Mouse (Mus musculus): ENCODE measurements around the gene Plin3. TPM values are rescaled to one million over a fixed set of nuclear protein-coding genes. Genes with fewer than 3 reads are reported as not detected.

The Plin3 gene
- polyA plus RNA-seq, 1 experiment from 2014 or later: 33.0 TPM

DNA sequence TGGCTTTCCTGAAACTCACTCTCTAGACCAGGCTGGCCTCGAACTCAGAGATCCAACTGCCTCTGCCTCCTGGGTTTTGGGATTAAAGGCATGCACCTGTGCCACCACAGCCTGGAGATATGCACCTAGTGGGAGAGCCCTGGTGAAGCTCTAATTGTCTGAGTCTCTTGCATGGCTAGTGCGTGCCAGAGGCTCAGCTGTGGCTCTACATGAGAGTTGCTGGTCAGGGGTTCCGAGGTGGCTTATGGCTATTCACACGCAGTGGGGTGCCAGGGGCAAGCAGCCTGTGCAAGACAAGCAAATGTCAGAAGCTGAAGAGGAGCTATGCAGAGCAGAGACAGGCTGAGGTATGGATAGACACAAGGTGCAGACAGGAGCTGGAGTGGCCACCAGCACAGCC lies 38.0 kb downstream of the Plin3 start:
- no peaks in the 10 kb centered on the region for H3K9me3 ChIP-seq (replicated peaks; ENCODE audit: control insufficient read depth, low read length)
- no peak overlapping the region for H3K4me3 ChIP-seq (ENCODE audit: low read depth, low read length)
- H3K9ac ChIP-seq (replicated peaks; ENCODE audit: low read length): no peak overlapping the region
- 83% methylated on average over 4 of the region's 4 CpGs for WGBS
- no peak overlapping the region for H3K4me2 ChIP-seq (ENCODE audit: low read depth, low read length)
- H3K27me3 ChIP-seq (ENCODE audit: control insufficient read depth, insufficient read depth, low read length): no peaks in the 10 kb centered on the region
- H3K36me3 ChIP-seq (replicated peaks; ENCODE audit: control insufficient read depth, insufficient read depth, low read depth, low read length): no peaks in the 10 kb centered on the region
- DNase-seq (ENCODE audit: low spot score): no peak
- no peak overlapping the region for H3K27ac ChIP-seq (replicated peaks; ENCODE audit: low read depth, low read length)
- no peak for ATAC-seq (replicated peaks; ENCODE audit: insufficient number of reproducible peaks, low FRiP score, low TSS enrichment, low read depth)
- H3K4me1 ChIP-seq (ENCODE audit: control insufficient read depth, insufficient read depth, low read length): no peaks in the 10 kb centered on the region; the same call in 1 of the 2 replicates

DNA sequence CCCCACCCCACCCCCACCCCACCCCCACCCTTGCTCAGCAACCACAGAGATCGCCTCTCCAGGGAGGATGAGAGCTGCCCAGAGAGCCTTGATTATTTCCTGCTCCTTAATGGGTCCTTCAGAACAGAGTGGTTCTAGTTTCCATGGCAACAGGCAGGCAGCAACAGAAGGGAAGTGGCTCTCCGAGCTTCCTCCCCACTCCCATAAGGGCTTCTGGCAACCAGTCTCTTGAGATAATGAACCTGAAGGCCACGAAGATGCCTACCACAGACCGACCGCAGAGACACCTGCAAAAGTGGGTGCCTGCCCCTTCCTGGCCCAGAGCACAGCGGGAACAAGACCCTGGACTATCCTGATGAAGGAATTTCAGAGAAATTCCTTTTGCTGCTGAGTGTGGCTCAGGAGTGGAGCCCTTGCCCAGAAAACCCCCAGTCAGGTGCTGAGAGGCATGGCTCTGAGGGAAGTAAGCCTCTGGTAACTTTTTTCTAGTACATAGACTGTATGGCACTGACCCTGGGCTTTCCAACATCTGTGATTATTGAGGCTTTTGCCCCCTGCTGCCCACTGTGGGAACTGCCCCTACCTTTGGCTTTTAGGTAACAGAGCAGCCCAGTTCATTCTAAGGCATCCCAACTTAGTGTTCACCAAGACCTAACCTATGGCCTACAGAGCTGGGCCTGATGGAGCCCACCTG lies 41.4 kb downstream of the Plin3 start:
- Histone ChIP-seq H3K9me3 (replicated peaks; ENCODE audit: control insufficient read depth, low read length) (no peaks in the 10 kb centered on the region), H3K27ac (replicated peaks; ENCODE audit: low read depth, low read length) (no peak overlapping the region), H3K9ac (replicated peaks; ENCODE audit: low read length) (no peak overlapping the region), H3K4me1 (ENCODE audit: control insufficient read depth, insufficient read depth, low read length) (no peaks in the 10 kb centered on the region; the same call in 1 of the 2 replicates), H3K36me3 (replicated peaks; ENCODE audit: control insufficient read depth, insufficient read depth, low read depth, low read length) (no peaks in the 10 kb centered on the region), H3K27me3 (ENCODE audit: control insufficient read depth, insufficient read depth, low read length) (no peaks in the 10 kb centered on the region), H3K4me2 (ENCODE audit: low read depth, low read length) (no peak overlapping the region), H3K4me3 (ENCODE audit: low read depth, low read length) (no peak overlapping the region)
- ATAC-seq (replicated peaks; ENCODE audit: insufficient number of reproducible peaks, low FRiP score, low TSS enrichment, low read depth) (no peak), DNase-seq (ENCODE audit: low spot score) (peak; percentile 81)
- 28% methylated on average over 6 of the region's 6 CpGs for WGBS

DNA sequence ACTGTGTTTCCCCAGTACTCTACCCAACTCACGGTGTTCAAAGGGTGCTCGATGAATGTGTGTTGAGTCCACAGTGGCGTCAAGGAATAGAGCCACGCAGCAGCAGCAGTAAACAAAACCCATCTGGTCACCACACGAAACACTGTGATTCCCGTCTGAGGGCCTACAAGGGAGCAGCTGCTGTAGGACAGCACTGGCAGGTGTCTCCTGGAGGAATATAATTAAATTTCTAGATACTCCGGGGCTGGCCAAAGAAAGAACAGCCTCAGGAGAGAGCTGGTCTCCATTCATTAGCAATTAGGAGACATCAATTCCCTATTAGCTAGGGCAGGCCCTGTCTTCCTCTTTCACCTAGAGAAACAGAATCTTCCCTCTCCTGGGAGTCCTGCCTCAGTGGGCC lies 47.1 kb downstream of the Plin3 start:
- ATAC-seq (replicated peaks; ENCODE audit: insufficient number of reproducible peaks, low FRiP score, low TSS enrichment, low read depth) (no peak), DNase-seq (ENCODE audit: low spot score) (no peak)
- no peaks in the 10 kb centered on the region for H3K9me3 ChIP-seq (replicated peaks; ENCODE audit: control insufficient read depth, low read length)
- no peak overlapping the region for H3K4me2 ChIP-seq (ENCODE audit: low read depth, low read length)
- H3K9ac ChIP-seq (replicated peaks; ENCODE audit: low read length): no peak overlapping the region
- H3K27me3 ChIP-seq (ENCODE audit: control insufficient read depth, insufficient read depth, low read length): peaks cover 5% of the 10 kb centered on the region; the same call in 1 of the 2 replicates
- WGBS: 59% methylated on average over 7 of the region's 7 CpGs
- H3K4me3 ChIP-seq (ENCODE audit: low read depth, low read length): no peak overlapping the region
- no peaks in the 10 kb centered on the region for H3K36me3 ChIP-seq (replicated peaks; ENCODE audit: control insufficient read depth, insufficient read depth, low read depth, low read length)
- no peak overlapping the region for H3K27ac ChIP-seq (replicated peaks; ENCODE audit: low read depth, low read length)
- H3K4me1 ChIP-seq (ENCODE audit: control insufficient read depth, insufficient read depth, low read length): no peaks in the 10 kb centered on the region; the same call in 1 of the 2 replicates

DNA sequence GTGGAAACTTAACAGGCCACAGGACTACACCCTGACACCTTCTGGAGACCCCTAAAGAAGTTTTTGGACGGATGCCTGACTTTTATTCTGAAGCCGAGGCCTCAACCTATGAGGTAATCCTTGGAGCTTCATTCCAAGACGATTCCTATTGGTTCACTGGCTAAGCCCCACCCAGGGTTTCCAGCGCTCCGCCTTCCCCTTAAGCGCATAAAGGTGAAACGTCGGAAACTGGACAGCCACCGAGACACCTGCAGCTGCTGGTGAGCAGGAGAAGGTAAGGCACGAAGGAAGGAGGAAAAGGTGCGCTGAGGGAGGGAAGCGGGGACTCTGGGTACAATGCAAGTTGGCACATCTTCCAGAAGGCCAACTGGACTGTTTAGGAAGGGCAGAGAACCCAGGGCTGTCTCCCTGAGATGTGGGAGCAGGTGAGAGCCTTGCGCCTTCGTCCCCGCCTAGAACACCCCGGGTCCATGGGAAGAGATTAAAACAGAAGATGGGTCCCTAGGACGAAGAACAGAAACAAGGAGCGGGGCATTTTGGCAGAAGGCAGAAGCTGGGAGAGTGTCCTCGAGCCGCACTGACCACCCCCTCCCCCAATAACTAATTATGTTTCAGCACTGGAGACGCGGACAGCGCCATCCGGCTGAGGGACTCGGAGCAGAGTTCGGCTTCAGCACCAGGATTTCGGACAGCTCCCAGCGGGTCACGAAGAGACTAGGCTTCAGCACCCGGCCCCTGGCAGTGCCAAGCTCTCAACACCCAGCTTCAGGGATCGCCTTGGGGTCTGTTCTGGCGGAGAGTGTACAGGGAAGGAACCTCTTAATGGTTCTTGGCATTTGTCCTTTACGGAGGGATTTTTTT lies 50.9 kb downstream of the Plin3 start:
- no peaks in the 10 kb centered on the region for H3K36me3 ChIP-seq (replicated peaks; ENCODE audit: control insufficient read depth, insufficient read depth, low read depth, low read length)
- H3K4me1 ChIP-seq (ENCODE audit: control insufficient read depth, insufficient read depth, low read length): peaks cover 3% of the 10 kb centered on the region; the same call in 1 of the 2 replicates
- ATAC-seq (replicated peaks; ENCODE audit: insufficient number of reproducible peaks, low FRiP score, low TSS enrichment, low read depth) (peak; percentile 48; the same call in 1 of the 2 replicates), DNase-seq (ENCODE audit: low spot score) (peak; percentile 95)
- H3K9ac ChIP-seq (replicated peaks; ENCODE audit: low read length): no peak overlapping the region
- 2% methylated on average over 33 of the region's 33 CpGs for WGBS
- H3K4me2 ChIP-seq (ENCODE audit: low read depth, low read length): no peak overlapping the region; the same call in 1 of the 2 replicates
- no peak overlapping the region for H3K27ac ChIP-seq (replicated peaks; ENCODE audit: low read depth, low read length)
- H3K4me3 ChIP-seq (ENCODE audit: low read depth, low read length): no peak overlapping the region
- H3K27me3 ChIP-seq (ENCODE audit: control insufficient read depth, insufficient read depth, low read length): peaks cover 5% of the 10 kb centered on the region; the same call in 1 of the 2 replicates
- H3K9me3 ChIP-seq (replicated peaks; ENCODE audit: control insufficient read depth, low read length): no peaks in the 10 kb centered on the region

DNA sequence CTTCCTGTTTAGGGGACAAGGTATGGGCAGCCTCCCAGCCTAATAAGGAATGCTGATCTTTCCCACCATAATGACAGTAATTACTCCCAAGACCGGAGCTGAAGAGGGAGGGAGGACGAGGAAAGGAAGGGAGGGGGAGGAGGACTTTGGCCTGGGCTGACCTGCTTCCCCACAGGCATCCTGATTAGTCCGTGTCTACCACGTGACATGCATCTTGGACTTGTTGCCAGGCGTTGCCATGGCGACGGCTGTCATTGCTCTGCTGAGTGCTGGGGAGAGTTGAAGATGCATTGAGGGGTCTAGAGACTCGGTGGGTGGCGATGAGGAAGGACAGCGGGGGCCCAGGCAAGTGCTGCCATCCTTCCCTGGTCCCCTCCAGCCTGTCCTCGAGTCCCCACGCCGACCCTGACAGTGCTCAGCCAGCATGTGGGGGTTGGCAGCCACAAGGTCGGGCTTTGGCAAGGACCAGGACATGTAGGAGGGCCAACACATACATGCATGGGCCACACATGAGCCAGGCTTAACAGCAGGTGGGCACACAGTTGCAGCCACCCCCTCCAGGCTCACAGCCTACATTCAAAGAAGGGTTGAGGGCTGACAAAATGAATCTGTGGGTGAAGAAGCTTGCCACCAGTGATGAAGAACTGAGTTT lies 58.7 kb downstream of the Plin3 start:
- Histone ChIP-seq H3K4me3 (ENCODE audit: low read depth, low read length) (no peak overlapping the region), H3K27me3 (ENCODE audit: control insufficient read depth, insufficient read depth, low read length) (no peaks in the 10 kb centered on the region), H3K36me3 (replicated peaks; ENCODE audit: control insufficient read depth, insufficient read depth, low read depth, low read length) (no peaks in the 10 kb centered on the region), H3K9me3 (replicated peaks; ENCODE audit: control insufficient read depth, low read length) (no peaks in the 10 kb centered on the region), H3K9ac (replicated peaks; ENCODE audit: low read length) (no peak overlapping the region), H3K4me2 (ENCODE audit: low read depth, low read length) (0 out of 2 replicates have a peak overlapping the region, but pooled peaks have one; percentile 5), H3K27ac (replicated peaks; ENCODE audit: low read depth, low read length) (no peak overlapping the region), H3K4me1 (ENCODE audit: control insufficient read depth, insufficient read depth, low read length) (peaks cover 3% of the 10 kb centered on the region; the same call in 1 of the 2 replicates)
- peak; percentile 85 for DNase-seq (ENCODE audit: low spot score)
- 3% methylated on average over 14 of the region's 14 CpGs for WGBS
- peak; percentile 86 for ATAC-seq (replicated peaks; ENCODE audit: insufficient number of reproducible peaks, low FRiP score, low TSS enrichment, low read depth)

DNA sequence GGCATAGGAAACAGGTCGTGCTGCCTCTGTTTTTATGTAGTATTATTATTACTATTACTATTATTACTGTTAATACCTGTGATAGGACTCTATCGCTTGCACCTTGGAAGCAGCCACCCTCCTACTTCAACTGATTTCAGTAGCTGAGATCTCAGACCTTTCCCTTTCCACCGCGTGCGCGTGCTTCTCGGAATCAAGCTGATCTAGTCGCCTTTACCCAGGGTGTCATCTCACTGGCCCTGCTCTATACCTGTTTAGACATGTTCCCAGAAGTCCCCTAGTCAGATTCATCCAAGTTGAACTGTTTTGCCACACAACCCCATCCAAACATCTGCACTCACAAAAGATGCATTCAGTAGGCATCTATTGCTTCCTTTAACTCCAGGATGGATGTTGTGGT lies 59.3 kb downstream of the Plin3 start:
- Histone ChIP-seq H3K27ac (replicated peaks; ENCODE audit: low read depth, low read length) (no peak overlapping the region), H3K9ac (replicated peaks; ENCODE audit: low read length) (no peak overlapping the region), H3K4me1 (ENCODE audit: control insufficient read depth, insufficient read depth, low read length) (peaks cover 3% of the 10 kb centered on the region; the same call in 1 of the 2 replicates), H3K4me3 (ENCODE audit: low read depth, low read length) (no peak overlapping the region), H3K27me3 (ENCODE audit: control insufficient read depth, insufficient read depth, low read length) (no peaks in the 10 kb centered on the region), H3K36me3 (replicated peaks; ENCODE audit: control insufficient read depth, insufficient read depth, low read depth, low read length) (no peaks in the 10 kb centered on the region), H3K9me3 (replicated peaks; ENCODE audit: control insufficient read depth, low read length) (no peaks in the 10 kb centered on the region), H3K4me2 (ENCODE audit: low read depth, low read length) (no peak overlapping the region)
- DNase-seq (ENCODE audit: low spot score): no peak
- ATAC-seq (replicated peaks; ENCODE audit: insufficient number of reproducible peaks, low FRiP score, low TSS enrichment, low read depth): no peak
- 55% methylated on average over 8 of the region's 8 CpGs for WGBS

DNA sequence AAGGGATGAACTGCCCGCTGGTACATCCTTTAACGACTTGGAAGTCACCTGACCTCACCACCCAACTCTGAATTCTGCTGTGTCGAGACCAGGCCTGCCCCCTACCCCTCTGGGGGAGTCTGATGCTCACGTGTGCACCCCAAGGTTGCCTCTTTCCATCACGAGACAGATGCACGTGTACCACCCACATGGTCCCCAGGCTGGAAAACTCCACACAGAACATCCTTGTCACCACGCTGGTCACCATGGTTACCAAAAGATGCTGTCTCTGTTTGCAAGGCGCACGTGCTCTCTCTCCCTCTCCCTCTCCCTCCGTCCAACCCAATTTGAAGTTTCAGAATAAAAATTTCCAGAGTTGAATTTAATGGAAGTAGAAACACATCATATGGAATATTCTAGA lies 62.7 kb downstream of the Plin3 start:
- H3K9me3 ChIP-seq (replicated peaks; ENCODE audit: control insufficient read depth, low read length): no peaks in the 10 kb centered on the region
- H3K36me3 ChIP-seq (replicated peaks; ENCODE audit: control insufficient read depth, insufficient read depth, low read depth, low read length): no peaks in the 10 kb centered on the region
- no peaks in the 10 kb centered on the region for H3K4me1 ChIP-seq (ENCODE audit: control insufficient read depth, insufficient read depth, low read length)
- DNase-seq (ENCODE audit: low spot score) (no peak), ATAC-seq (replicated peaks; ENCODE audit: insufficient number of reproducible peaks, low FRiP score, low TSS enrichment, low read depth) (no peak)
- no peak overlapping the region for H3K27ac ChIP-seq (replicated peaks; ENCODE audit: low read depth, low read length)
- H3K9ac ChIP-seq (replicated peaks; ENCODE audit: low read length): no peak overlapping the region
- H3K4me3 ChIP-seq (ENCODE audit: low read depth, low read length): no peak overlapping the region
- 72% methylated on average over 10 of the region's 10 CpGs for WGBS
- no peak overlapping the region for H3K4me2 ChIP-seq (ENCODE audit: low read depth, low read length)
- H3K27me3 ChIP-seq (ENCODE audit: control insufficient read depth, insufficient read depth, low read length): no peaks in the 10 kb centered on the region
